8 mouse cellular contexts compared by ENCODE assay signal in genomic region chr4:108579743-108580411, GRCm38 (mm10). TPM values are rescaled to one million over a fixed set of nuclear protein-coding genes. Genes with fewer than 3 reads are reported as not detected.
A peak's percentile ranks its signal among the peaks of the same experiment; 100 is the strongest.
DNase-seq lines count a peak whose midpoint lies in the region; ATAC-seq lines count a peak whose summit lies in the region.

No protein-coding gene starts in this region.

- DNase-seq in ovary, postnatal 14 days (ENCODE audit: low spot score) = peak; percentile 3
- DNase-seq in ovary, postnatal 36 days (ENCODE audit: low spot score) = no peak
- DNase-seq in embryonic facial prominence, embryonic 14.5 days (ENCODE audit: low spot score) = no peak
- DNase-seq in limb, embryonic 11.5 days (ENCODE audit: low spot score) = no peak
- no peak for DNase-seq in right cerebral cortex, postnatal 25 days
- DNase-seq in frontal cortex, postnatal 10 days (ENCODE audit: low spot score in 2 of 2) = no peak
- no peak for DNase-seq in right cerebral cortex, postnatal 10 days (ENCODE audit: low spot score in 2 of 2)

- peak overlapping the region; percentile 84 for H3K4me2 ChIP-seq in embryonic facial prominence, embryonic 14.5 days (ENCODE audit: low read depth, low read length)
- H3K4me2 ChIP-seq in limb, embryonic 11.5 days (ENCODE audit: low read depth, severe bottlenecking) = peak overlapping the region; percentile 55
- peak overlapping the region; percentile 94 for H3K4me2 ChIP-seq in stomach, embryonic 14.5 days (replicated peaks; ENCODE audit: low read depth, low read length)

- peak overlapping the region; percentile 74 for H3K9ac ChIP-seq in embryonic facial prominence, embryonic 14.5 days (ENCODE audit: low read depth, low read length)
- peak overlapping the region; percentile 63 for H3K9ac ChIP-seq in limb, embryonic 11.5 days (ENCODE audit: low read length)
- H3K9ac ChIP-seq in stomach, embryonic 14.5 days (replicated peaks; ENCODE audit: low read depth, low read length) = peak overlapping the region; percentile 53

- peaks cover 15% of the 10 kb centered on the region for H3K36me3 ChIP-seq in embryonic facial prominence, embryonic 14.5 days (ENCODE audit: control insufficient read depth, insufficient read depth, low read length)
- no peaks in the 10 kb centered on the region for H3K36me3 ChIP-seq in limb, embryonic 11.5 days (ENCODE audit: control insufficient read depth, insufficient read depth, low read length)
- peaks cover 14% of the 10 kb centered on the region; the same call in 1 of the 2 replicates for H3K36me3 ChIP-seq in stomach, embryonic 14.5 days (ENCODE audit: control insufficient read depth, insufficient read depth, low read length)

- H3K9me3 ChIP-seq in embryonic facial prominence, embryonic 14.5 days (ENCODE audit: control insufficient read depth, low read length) = no peaks in the 10 kb centered on the region
- no peaks in the 10 kb centered on the region for H3K9me3 ChIP-seq in limb, embryonic 11.5 days (ENCODE audit: control insufficient read depth, low read length)
- no peaks in the 10 kb centered on the region for H3K9me3 ChIP-seq in stomach, embryonic 14.5 days (ENCODE audit: control insufficient read depth, low read depth, low read length)

- ATAC-seq in embryonic facial prominence, embryonic 14.5 days (ENCODE audit: low read depth) = no peak
- no peak for ATAC-seq in limb, embryonic 11.5 days (ENCODE audit: insufficient number of reproducible peaks, low FRiP score, low TSS enrichment, low read depth)
- ATAC-seq in stomach, embryonic 14.5 days (ENCODE audit: insufficient number of reproducible peaks, insufficient read depth, low FRiP score, low read depth) = no peak

- peak overlapping the region; percentile 68 for H3K4me3 ChIP-seq in embryonic facial prominence, embryonic 14.5 days (ENCODE audit: low read depth, low read length)
- H3K4me3 ChIP-seq in limb, embryonic 11.5 days (ENCODE audit: low read depth, low read length) = peak overlapping the region; percentile 69
- peak overlapping the region; percentile 75 for H3K4me3 ChIP-seq in stomach, embryonic 14.5 days (ENCODE audit: low read depth, low read length)

- no peaks in the 10 kb centered on the region for H3K27me3 ChIP-seq in embryonic facial prominence, embryonic 14.5 days (replicated peaks; ENCODE audit: control insufficient read depth, insufficient read depth, low read length)
- no peaks in the 10 kb centered on the region for H3K27me3 ChIP-seq in limb, embryonic 11.5 days (ENCODE audit: control insufficient read depth, insufficient read depth, low read length)
- H3K27me3 ChIP-seq in stomach, embryonic 14.5 days (ENCODE audit: control insufficient read depth, insufficient read depth, low read length) = no peaks in the 10 kb centered on the region

- H3K4me1 ChIP-seq in embryonic facial prominence, embryonic 14.5 days (ENCODE audit: control insufficient read depth, insufficient read depth, low read length) = peaks cover 16% of the 10 kb centered on the region
- H3K4me1 ChIP-seq in limb, embryonic 11.5 days (ENCODE audit: control insufficient read depth, insufficient read depth, low read length) = peaks cover 7% of the 10 kb centered on the region; the same call in 1 of the 2 replicates
- peaks cover 9% of the 10 kb centered on the region for H3K4me1 ChIP-seq in stomach, embryonic 14.5 days (ENCODE audit: control insufficient read depth, insufficient read depth, low read length)

- peak overlapping the region; percentile 87 for H3K27ac ChIP-seq in embryonic facial prominence, embryonic 14.5 days (replicated peaks; ENCODE audit: low read depth, low read length)
- no peak overlapping the region for H3K27ac ChIP-seq in limb, embryonic 11.5 days (replicated peaks; ENCODE audit: low read depth, low read length)
- peak overlapping the region; percentile 34; the same call in 1 of the 2 replicates for H3K27ac ChIP-seq in stomach, embryonic 14.5 days (ENCODE audit: low read length)

- WGBS in embryonic facial prominence, embryonic 14.5 days = under 1% methylated on average over 16 of the region's 16 CpGs
- under 1% methylated on average over 16 of the region's 16 CpGs for WGBS in limb, embryonic 11.5 days
- 1% methylated on average over 16 of the region's 16 CpGs for WGBS in stomach, embryonic 14.5 days

RNA-seq across cellular contexts. Expression of gene Orc1, which starts 0.7 kb away (rescaled TPM):
- 7.8 and 8.2 TPM in 2 replicates for polyA plus RNA-seq in embryonic facial prominence, embryonic 14.5 days (2014; fragmentation: Nextera tagmentation; extraction: Ambion mirVana)
- 21.5 and 25.1 TPM in 2 replicates for polyA plus RNA-seq in limb, embryonic 11.5 days (2014; fragmentation: Nextera tagmentation; extraction: Ambion mirVana)
- polyA plus RNA-seq in stomach, embryonic 14.5 days (2014; fragmentation: Nextera tagmentation; extraction: Ambion mirVana) = 8.2 and 10.8 TPM in 2 replicates

RNA-seq across cellular contexts. Expression of gene Prpf38a, which starts 0.7 kb away (rescaled TPM):
- 73.1 and 82.1 TPM in 2 replicates for polyA plus RNA-seq in embryonic facial prominence, embryonic 14.5 days (2014; fragmentation: Nextera tagmentation; extraction: Ambion mirVana)
- 129 and 136 TPM in 2 replicates for polyA plus RNA-seq in limb, embryonic 11.5 days (2014; fragmentation: Nextera tagmentation; extraction: Ambion mirVana)
- 81.2 and 83.8 TPM in 2 replicates for polyA plus RNA-seq in stomach, embryonic 14.5 days (2014; fragmentation: Nextera tagmentation; extraction: Ambion mirVana)

RNA-seq across cellular contexts. Expression of gene Cc2d1b, which starts 39.9 kb away (rescaled TPM):
- polyA plus RNA-seq in embryonic facial prominence, embryonic 14.5 days (2014; fragmentation: Nextera tagmentation; extraction: Ambion mirVana) = 28.2 and 32.5 TPM in 2 replicates
- 27.6 and 27.7 TPM in 2 replicates for polyA plus RNA-seq in limb, embryonic 11.5 days (2014; fragmentation: Nextera tagmentation; extraction: Ambion mirVana)
- polyA plus RNA-seq in stomach, embryonic 14.5 days (2014; fragmentation: Nextera tagmentation; extraction: Ambion mirVana) = 29.2 and 33.6 TPM in 2 replicates
